16 mouse cellular contexts compared by ENCODE assay signal in genomic region chr1:160910176-160910575, GRCm38 (mm10).
"Had no signal": no experiment of that assay in that cellular context is flagged by ENCODE, and none has a peak within 500 bp of the region (broad histone marks: within the 10 kb centered on the region; RNA-seq: fewer than 3 reads in every experiment).

No protein-coding gene starts in this region.

- H3K27me3 ChIP-seq: lung, embryonic 15.5 days; megakaryocyte, embryonic 14.5 days; midbrain, embryonic 13.5 days; midbrain, embryonic 15.5 days; neural tube, embryonic 12.5 days had no signal

- H3K9ac ChIP-seq: lung, embryonic 15.5 days; midbrain, embryonic 13.5 days; midbrain, embryonic 15.5 days; neural tube, embryonic 12.5 days had no signal

- DNase-seq: lung, adult 2 months; lung, postnatal 14 days; lung, postnatal 36 days; right cerebral cortex, postnatal 14 days; spleen, adult 18-20 months; thymus, adult 18-20 months; thymus, postnatal 14 days; thymus, postnatal 36 days had no signal

- H3K36me3 ChIP-seq: lung, embryonic 15.5 days; midbrain, embryonic 13.5 days; midbrain, embryonic 15.5 days; neural tube, embryonic 12.5 days had no signal

- H3K9me3 ChIP-seq: lung, embryonic 15.5 days; megakaryocyte, embryonic 14.5 days; midbrain, embryonic 13.5 days; midbrain, embryonic 15.5 days; neural tube, embryonic 12.5 days had no signal

- H3K4me3 ChIP-seq: lung, embryonic 15.5 days; megakaryocyte, embryonic 14.5 days; midbrain, embryonic 13.5 days; midbrain, embryonic 15.5 days; neural tube, embryonic 12.5 days had no signal

- ATAC-seq: lung, postnatal 0 days; midbrain, embryonic 13.5 days; midbrain, embryonic 15.5 days had no signal

- H3K27ac ChIP-seq: lung, embryonic 15.5 days; macrophage; midbrain, embryonic 13.5 days; midbrain, embryonic 15.5 days; neural tube, embryonic 12.5 days had no signal

- H3K4me2 ChIP-seq: lung, embryonic 15.5 days; midbrain, embryonic 11.5 days; midbrain, embryonic 13.5 days; midbrain, embryonic 15.5 days; neural tube, embryonic 12.5 days had no signal
